Mouse (Mus musculus): ENCODE measurements at regions not wholly inside any gene's neighbourhood (a gene's known extent, or its start where the extent isn't known, plus 50 kb on each side); places are given as distances from the start of the nearest gene placed in this dataset.

DNA sequence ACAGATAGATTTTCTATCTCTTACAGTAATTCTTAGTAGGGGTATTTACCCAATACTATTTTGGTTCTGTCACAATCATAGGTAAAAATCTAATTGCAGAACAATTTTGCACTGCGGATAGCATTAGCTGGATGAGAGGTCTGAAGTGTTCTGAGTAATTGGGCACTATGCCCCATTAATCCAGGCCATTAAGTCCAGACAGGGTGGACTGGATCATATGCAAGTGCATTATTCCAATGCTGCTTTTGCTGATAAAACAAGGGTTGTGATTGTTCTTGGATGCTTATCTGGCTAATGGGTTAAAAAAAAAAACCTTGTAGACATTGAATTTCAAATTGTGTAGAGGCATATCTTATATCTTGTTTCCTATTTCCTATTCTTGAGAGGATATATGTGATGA, 1732.6 kb upstream of the Gm6569 start:
- DNase-seq (ENCODE audit: low spot score) = no peak

DNA sequence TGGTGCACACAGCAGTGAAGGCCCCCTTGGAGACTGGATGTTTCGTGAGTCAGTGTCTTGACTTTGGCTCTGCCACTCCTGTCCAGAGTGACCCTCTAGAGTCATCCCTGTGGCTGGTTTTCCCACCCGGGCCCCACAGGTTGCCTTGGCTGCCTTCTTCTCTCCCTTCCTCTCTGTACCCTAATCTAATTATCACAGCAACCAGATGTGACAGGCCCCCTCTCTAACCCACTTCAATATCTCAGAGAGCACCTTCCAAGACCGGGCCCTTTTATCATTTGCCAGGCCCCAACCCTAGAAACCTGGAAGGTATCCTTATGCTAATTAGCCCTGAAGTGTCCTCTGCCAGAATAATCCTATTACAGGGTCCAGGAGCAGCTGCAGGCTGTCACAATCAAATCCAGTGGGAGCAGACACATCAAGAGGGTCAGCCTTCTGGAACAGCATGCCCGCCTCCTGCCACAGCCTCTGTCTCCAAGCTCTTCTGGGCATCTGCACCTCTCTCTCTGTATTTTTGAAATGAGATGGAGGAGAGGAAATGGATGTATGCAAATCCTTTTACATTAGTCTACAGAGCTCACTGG, 1728.4 kb upstream of the Gm6569 start:
- no peak for DNase-seq (ENCODE audit: low spot score)

DNA sequence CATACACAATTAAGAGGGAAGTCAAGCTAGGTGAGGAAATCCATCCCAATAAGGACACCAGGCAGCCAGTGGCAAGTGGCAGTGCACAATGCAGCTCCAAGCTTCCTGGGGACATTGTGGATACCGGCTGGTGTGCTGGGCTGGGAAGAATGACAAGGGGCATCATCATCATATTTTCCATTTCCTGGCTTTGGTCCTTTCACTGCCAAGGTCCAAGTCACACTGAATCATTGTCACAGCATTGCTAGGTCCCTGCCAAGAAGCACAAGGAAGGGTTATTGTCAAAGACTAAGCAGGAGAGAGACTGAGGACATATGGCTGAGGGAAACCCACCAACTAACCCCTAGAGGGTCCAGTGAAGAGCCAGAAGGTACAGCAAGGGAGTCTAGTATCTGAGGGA, 1723.8 kb upstream of the Gm6569 start:
- DNase-seq (ENCODE audit: low spot score) = no peak

DNA sequence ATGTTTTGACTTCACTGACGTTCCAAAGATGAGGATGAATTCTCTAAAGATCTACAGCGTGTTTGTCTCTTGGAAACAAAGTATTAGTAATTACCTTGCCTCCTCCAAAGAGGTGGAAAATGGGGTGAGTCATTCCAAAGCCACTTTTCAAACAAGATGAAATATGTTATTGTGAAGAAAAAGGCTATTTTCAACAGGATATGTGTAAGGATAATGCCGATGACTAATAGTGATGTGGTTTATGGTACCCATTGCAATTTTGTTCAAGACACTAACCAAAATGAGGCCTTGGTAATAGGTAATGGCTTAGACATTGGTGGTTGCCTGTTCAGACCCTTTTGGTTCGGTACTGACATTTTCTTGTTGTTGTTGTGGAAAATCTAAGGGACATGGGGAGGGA, 1717.6 kb upstream of the Gm6569 start:
- no peak for DNase-seq (ENCODE audit: low spot score)

DNA sequence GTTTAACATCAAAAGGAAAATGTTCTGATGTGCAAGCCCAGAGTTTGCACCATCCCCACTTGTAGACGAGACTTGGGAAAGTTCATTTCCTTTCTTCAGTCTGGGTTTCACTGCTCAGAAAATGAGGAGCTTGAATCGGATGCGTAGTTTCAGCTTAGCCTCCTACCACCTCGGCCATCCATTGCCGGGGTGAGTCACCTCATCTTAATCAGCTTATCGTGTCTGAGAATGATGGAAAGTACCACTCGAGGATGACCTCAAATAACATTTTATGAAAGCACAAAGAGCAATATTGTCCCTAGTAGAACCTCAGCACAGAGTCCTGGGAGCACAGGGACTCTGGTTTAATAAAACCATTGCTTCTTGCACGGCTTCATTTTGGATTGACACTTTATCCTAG, 1700.1 kb upstream of the Gm6569 start:
- no peak for DNase-seq (ENCODE audit: low spot score)

DNA sequence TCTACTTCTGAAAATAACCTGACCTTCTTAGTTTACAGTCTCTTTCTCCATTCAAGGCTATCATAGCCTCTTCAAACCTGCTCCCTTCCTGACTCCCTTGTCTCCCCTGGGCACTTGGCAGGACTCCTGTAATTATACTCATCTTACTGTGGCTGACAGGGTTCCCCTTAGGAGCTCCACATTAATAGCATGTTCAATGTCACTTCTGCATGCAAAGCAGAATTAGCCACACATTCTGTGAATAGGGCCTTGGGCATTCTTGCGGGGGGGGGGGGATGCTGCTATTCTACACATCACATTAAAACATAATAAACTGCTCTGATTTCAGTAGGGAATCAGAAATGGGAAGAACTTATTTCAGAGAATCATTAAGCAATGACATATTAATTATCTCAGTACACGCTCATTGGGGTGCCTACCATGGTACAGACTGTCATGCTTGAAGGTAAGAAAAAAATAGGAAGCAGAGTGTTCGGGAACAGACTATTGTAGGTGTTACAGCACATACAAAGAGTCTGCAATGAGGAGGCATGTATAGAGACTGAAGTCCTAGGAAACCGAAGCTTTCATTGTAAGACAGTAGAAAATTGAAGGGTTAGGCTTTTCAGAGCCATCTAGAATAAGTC, 1698.3 kb upstream of the Gm6569 start:
- DNase-seq (ENCODE audit: low spot score) = no peak

DNA sequence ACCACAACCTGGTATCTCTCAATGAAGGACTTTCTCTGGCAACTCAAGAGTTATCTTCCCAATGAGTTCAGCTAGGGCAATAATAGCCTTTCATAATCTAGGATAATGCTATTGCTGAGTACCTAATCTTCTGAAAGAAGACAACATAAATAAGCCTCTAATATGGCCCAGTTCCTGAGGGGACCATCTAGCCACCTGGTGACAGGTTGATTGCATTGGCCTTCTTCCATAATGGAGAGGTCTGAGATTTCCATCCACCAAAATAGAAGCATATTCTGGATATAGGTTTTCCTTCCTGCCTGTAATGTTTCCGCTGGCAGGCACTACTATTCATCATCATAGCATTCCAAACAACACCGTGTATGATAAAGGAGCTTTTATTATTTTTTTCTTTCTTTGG, 1694.2 kb upstream of the Gm6569 start:
- DNase-seq (ENCODE audit: low spot score) = no peak

DNA sequence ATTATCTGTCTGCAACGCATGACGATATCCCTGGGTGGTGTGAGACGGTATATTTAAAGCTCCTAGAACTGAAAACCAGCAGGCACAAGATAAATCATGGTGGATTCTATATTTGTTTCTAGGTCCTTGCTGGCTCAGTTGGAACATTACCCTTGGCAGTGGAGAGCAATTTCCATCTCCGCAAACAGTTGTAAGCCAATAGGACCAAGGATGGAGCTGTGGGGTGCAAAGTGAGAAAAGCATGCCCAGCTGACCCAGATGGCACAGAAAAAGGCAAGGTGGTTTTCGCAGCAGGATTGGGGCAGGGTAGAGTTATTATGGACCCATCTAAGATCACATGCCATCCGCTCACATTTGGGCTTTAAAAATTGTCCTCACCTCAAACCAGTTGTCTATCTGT, 1683.8 kb upstream of the Gm6569 start:
- DNase-seq (ENCODE audit: low spot score) = no peak

DNA sequence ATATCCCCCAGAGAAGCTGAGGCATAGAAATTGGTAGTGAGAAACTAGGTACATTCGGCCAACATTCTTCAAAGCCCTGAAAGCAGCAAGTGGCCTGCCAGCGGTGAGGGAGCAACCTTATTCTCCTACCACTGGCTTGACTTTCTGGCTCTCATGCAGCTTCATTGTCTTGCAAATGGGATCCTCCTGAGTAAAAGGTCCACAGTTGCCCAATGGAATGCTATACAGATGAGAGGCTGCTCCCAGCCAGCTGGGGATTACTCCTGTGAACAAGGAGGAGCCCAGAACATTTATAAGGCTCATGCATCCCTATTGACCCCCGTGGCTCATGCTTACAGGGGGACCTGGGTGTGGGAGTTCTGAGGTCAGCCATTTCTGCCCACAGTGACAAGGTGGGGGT, 1675.9 kb upstream of the Gm6569 start:
- no peak for DNase-seq (ENCODE audit: low spot score)

DNA sequence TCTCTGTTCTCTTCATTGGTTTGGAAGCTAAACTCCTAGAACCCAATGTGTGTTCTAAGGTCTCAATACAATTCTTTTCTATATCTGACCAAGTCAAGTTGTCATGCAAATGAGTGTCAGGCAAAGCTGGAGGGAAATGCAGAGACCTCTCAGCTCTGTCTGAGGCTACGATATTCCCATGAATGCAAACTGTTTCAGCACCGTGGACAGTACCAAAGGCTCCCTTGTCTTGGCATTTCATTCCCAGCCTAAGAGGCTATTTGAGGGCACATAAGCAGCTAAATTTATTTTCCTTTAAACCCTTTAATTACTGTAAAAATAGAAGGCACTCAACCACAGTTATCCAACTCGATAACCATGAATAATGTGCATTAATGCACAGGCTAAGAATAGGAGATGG, 1633.5 kb upstream of the Gm6569 start:
- DNase-seq (ENCODE audit: low spot score) = no peak

DNA sequence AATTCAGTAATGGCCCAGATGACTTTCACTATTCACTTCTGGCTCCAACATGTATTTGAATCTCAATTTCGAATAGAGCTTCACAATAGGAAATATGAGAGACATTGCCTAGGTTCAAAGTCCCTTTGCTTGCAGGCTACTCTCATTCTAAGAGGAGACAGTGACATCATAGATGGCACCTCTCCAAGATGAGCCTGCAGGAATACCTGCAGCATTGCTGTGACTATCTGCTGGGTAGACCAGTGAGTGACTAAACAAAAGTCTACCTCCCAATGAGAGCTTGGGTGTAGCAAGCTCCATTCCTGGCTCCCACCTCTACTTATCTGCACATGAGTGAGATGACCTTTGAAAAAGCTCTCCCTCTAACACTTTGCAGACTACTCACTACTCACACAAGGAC, 1632.6 kb upstream of the Gm6569 start:
- DNase-seq (ENCODE audit: low spot score) = no peak

DNA sequence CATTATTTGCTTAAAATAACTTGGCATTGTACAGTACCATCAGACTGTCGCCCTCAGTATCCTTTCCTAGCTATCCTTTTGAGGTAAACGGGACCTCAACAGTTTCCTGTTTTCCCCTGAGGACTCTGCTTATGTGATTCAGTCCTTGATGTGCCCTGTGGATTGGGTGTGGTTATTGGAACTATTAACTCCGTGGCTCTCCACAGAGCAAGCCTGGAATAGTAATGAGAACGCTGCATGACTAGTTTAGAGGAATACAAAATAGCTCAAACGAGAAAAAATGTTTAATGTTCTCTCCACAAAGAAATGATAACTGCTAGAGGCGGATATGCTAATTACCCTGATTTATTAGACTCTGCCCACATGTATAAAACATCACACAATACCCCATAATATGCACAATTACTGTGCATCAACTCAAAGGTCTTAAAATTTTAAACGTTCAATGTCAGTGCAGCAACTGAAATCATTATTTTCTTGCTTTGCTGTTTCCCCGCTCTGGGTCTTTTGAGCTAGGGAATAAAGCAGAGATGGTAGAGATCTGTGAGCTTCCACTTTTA, 1629.0 kb upstream of the Gm6569 start:
- DNase-seq (ENCODE audit: low spot score) = no peak

DNA sequence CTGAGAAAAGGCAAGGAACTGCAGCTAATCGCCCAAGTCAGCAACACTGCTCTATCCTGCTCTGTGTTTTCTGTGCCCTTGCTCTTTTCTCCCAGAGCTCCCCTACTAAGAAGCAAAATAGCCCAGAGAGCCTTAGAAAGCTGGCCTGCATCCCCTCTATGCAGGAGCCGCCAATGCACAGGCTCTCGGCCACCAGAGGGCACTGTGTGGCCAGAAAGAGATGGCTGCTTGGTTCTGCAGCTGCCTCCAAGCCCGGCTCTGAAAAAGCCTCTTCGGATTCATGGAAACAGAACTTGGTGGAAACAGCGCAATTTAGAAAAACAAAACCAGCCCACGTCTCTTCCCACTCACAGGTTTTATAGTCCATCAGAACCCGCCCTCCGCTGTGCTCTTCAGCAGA, 1628.4 kb upstream of the Gm6569 start:
- DNase-seq (ENCODE audit: low spot score) = peak; percentile 12

DNA sequence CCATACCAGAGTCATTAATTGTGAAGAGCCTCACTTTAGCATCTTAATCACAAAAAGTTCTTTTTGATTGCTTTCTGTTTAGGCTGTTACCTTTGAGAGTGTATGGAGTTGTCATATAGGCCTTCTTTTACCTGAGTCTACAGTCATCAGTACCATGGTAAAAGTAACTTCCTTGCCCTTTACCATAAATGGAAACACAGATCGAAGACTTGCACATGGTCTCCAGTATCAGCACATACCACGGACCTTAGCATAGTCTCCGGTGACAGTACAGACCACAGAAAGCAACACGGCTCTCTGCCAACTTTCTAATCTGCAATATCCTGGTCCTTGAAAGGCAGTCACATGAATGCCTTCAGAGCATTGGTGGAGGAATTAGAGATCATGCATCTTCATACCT, 1626.8 kb upstream of the Gm6569 start:
- no peak for DNase-seq (ENCODE audit: low spot score)

DNA sequence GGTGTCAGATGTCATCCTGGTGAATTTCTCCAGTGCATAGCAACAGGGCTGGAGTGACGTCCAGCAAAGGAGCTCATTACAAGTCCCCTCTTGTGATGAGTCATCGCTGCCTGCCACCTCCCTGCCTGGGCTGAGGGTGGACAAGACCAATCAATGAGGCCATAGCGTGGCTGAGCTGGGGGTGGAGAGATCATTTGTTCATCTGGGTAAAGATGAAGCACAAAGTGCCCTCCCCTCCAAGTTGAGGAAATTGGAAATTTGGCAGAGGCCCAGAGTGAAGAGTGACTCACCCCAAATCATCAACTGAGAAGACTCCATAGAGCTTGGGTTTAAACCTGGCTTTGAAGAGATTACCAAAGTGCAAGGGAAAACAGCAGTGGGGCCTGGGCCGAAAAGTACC, 1626.3 kb upstream of the Gm6569 start:
- DNase-seq (ENCODE audit: low spot score) = no peak

DNA sequence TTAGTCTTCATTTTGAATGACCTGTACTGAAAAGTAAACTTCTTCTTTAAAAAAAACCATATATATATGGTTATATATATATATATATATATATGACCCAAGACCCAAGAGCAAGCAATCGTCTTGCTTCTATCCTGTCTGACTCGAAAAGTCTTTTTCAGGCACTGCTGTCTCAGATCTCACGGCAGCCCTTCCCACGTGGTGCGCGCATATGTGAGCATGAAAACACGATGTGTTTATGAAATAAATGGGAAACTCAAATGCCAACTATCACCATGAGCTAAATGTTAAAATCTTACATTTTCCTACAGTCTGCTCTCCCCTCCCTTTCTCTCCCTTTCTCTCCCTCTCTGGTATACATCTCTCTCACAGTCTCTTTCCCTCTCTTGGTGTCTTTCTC, 1625.4 kb upstream of the Gm6569 start:
- no peak for DNase-seq (ENCODE audit: low spot score)

DNA sequence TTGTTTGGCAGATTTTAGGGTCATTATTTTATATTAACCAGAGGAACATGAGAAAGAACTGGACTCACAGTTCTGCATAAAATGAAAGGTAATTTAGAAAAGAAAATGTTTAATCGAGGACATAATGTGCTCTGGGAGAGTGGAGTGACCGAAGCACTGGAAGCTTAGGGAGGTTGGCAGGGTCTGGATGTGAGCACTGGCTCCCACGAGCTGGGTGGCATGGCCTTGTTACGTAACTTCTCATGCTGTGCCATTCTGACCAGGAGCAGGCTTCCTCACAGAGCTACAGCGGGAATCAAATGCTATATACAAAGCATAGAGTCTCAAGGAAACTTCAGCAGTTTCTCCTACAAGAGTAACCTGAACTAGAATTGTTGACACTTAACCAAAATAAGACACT, 1616.6 kb upstream of the Gm6569 start:
- DNase-seq (ENCODE audit: low spot score) = no peak

DNA sequence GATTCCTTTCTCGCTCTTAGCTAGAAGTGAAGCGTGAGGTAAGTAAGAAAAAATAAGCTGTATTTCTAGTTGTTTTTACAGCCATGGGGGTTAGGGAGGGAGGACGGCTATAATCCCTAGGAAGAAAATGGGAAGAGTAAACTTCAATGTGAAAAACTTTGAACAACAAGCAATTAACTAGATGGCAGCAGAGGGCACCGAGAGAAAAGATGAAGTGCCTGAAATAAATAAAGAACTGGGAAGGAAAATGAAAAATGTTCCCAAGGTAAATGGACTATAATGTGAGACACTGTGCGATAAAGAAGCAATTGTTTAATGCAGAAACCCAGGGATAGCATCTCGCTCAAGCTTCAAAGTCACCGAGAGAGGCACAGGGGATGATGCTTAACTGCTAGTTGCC, 1614.4 kb upstream of the Gm6569 start:
- DNase-seq (ENCODE audit: low spot score) = no peak

DNA sequence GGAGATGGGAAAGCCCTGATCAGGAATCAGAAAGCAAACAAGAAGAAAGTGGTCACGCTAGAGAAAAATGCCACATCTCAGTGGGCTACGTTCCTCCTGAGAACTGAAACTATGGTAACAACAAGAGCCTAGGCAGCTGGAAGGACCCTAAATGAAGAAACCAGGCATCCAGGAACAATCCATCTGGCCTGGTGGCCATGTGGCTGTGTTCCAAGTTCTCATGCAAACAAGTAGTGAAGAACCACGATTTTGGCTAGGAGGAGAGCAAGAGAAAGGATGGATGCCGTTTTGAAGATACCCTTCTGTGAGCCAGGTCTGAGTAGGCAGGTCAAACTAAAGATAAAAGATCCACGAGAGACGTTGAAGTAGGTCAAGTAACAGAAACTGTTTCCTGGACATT, 1613.6 kb upstream of the Gm6569 start:
- DNase-seq (ENCODE audit: low spot score) = no peak

DNA sequence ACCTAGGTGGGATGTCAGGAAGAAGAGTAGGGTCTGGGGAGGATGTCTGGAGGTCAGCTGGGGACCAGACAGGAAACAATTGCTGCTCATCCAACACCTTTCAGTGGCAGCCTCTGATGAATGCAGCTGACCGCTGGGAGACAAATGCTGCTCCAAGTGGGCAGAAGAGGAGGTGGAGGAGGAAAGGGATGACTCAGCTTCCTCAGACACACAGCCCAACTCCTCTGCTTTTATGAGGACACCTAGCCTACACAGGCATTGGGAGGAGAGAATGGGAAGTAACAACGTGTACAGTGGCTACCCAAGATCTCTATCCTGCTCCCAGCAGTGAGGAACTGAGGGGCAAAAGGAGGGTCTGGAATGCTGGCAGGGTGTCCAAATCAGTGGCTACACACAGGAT, 1602.0 kb upstream of the Gm6569 start:
- DNase-seq (ENCODE audit: low spot score) = no peak

DNA sequence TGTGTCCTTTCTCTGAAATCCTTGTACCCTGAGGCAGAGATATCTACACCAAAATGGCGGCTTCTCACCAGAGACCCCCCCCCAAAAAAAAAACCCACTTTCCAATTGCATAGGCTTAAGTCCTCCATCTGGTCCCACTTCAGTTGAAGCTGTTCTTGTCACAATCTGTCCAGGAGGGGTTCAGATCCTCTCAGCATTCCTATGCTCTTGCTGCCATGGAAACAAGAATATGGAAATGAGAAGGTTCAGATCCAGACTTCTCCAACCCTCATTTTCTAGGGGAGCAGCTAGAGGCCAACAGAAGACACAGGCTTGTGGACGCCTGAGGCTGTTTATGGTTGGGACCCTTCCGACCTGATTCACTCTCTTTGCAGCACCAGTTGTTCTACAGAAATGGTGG, 1569.7 kb upstream of the Gm6569 start:
- no peak for DNase-seq (ENCODE audit: low spot score)

DNA sequence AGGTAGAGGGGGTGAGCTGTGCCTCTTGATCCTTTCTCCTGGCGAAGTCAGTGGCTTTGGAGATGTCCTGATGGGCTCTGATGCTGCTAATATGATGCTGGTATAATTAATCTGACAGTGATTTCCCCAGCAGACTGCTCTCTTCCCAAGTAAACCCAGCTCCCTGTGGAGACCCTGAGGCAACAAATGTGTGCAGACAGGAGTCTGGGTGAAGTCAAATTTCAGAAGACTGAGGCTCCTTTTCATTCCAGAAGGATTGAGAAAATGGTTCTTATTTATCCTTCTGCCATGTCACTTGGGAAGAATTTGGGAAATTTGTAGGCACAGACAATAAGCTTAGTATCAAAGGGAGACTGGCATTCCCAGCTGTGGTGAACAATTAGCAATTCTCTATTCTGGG, 1550.5 kb upstream of the Gm6569 start:
- DNase-seq (ENCODE audit: low spot score) = no peak

DNA sequence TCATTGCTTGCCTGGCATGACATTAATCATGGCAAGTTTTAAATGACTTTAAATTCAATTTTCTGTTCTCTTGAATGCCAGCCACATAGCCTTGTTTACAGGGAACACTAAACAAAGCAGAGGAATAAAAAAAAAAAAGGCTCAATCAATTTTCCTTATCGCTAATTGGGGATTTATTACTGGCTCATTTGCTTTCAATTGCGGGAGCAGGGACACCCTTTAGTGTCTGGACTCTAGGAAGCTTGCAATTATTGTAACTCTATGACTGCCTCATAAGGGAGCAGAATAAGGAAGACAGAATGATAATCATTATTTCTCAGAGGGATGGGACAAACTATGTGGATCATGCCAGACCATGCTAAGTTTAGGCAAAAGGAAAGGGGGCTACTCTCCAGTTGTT, 1537.7 kb upstream of the Gm6569 start:
- DNase-seq (ENCODE audit: low spot score) = no peak

DNA sequence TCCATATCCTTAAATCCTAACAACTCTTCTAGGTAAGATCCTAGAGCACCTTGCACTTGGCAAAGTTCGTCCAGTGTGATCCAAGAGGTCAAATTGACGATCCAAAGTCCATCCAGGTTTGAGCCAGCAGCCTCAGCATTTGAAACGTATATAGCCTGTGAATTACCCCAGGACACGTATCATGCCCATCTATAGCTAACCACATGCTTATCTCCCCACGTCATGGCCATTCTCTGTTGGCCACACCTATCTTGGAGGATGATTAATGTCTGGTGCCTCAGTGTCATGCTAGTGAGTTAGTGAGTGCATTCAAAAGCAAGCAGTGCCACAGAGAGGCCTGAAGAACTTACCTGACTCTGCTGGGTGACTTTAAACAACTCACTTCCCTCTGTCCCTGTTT, 1521.9 kb upstream of the Gm6569 start:
- DNase-seq (ENCODE audit: low spot score) = no peak

Data from urinary bladder, postnatal 10 days (tissue).